Mouse (Mus musculus) C2C12 (cell line): ENCODE measurements around the gene Gnptg. TPM values are rescaled to one million over a fixed set of nuclear protein-coding genes. Genes with fewer than 3 reads are reported as not detected.
"Not testable (repeated sequence)": the region's sequence is repeated elsewhere in the genome, so short reads cannot be mapped to it uniquely, and the experiment has no call there.

ENCODE experiments used
- H3K27me3 ChIP-seq: one replicate; pipeline ENCODE4 v1.6.1; 2011; ENCODE audit not compliant: control insufficient read depth, insufficient read depth, insufficient read length
- H3K36me3 ChIP-seq: one replicate; pipeline ENCODE4 v1.6.1; 2011; ENCODE audit not compliant: control insufficient read depth, insufficient read depth
- H3K4me3 ChIP-seq: one replicate; pipeline ENCODE4 v1.5.1; 2011; ENCODE audit warnings: mild to moderate bottlenecking, control low read depth; ENCODE audit not compliant: poor library complexity, insufficient read depth, severe bottlenecking
- H3K79me2 ChIP-seq: one replicate; pipeline ENCODE4 v1.6.1; 2011; ENCODE audit not compliant: control insufficient read depth, insufficient read depth
- H3K79me3 ChIP-seq: one replicate; pipeline ENCODE4 v1.6.1; 2011; ENCODE audit warnings: low read depth, control low read depth
- H3ac ChIP-seq: one replicate; pipeline ENCODE3; 2011; ENCODE audit warnings: low read depth; ENCODE audit not compliant: control insufficient read depth, insufficient read length
- CEBPB ChIP-seq: IDR thresholded peaks from one replicate; pipeline ENCODE4 v1.6.1; 2011; ENCODE audit warnings: low read depth, mild to moderate bottlenecking, control low read depth, moderate library complexity
- CTCF ChIP-seq: IDR thresholded peaks from one replicate; pipeline ENCODE4 v1.5.1; 2011; ENCODE audit not compliant: control insufficient read depth, insufficient read depth, insufficient read length
- FOSL1 ChIP-seq: IDR thresholded peaks from one replicate; pipeline ENCODE4 v1.8.0; 2011; ENCODE audit warnings: mild to moderate bottlenecking, low read length; ENCODE audit not compliant: poor library complexity, insufficient read depth, severe bottlenecking
- MAX ChIP-seq: IDR thresholded peaks from one replicate; pipeline ENCODE4 v1.6.1; 2011; ENCODE audit warnings: mild to moderate bottlenecking, control low read depth
- MYOD1 ChIP-seq: IDR thresholded peaks from one replicate; pipeline ENCODE4 v1.6.1; 2011; ENCODE audit warnings: low read depth; ENCODE audit not compliant: control insufficient read depth, insufficient read length
- MYOG ChIP-seq: IDR thresholded peaks from one replicate; pipeline ENCODE4 v1.6.1; 2011; ENCODE audit not compliant: control insufficient read depth, insufficient read length; ENCODE audit errors: extremely low read depth
- USF1 ChIP-seq: IDR thresholded peaks from one replicate; pipeline ENCODE4 v1.6.1; 2011; ENCODE audit warnings: low read depth, mild to moderate bottlenecking, control low read depth, moderate library complexity
- polyA plus RNA-seq: library from polyadenylated mRNA; unstranded; fragments of >200 nt; fragmentation: generic; extraction: Trizol; gene quantifications from one replicate; pipeline ENCODE4 v1.2.1, GENCODE M21; 2012; ENCODE audit warnings: missing spikeins

Gnptg gene
- polyA plus RNA-seq, 1 experiment = 22.7 TPM

GRCm38 (mm10) chr17:25230700-25231099 lies 9.2 kb downstream of the Gnptg start:
- TF ChIP-seq MAX (no peak), CTCF (no peak), MYOD1 (no peak), MYOG (no peak), USF1 (no peak), FOSL1 (no peak), CEBPB (no peak)
- Histone ChIP-seq H3ac (no peak overlapping the region), H3K79me2 (no peaks in the 10 kb centered on the region), H3K4me3 (no peak overlapping the region), H3K36me3 (no peaks in the 10 kb centered on the region), H3K79me3 (no peaks in the 10 kb centered on the region), H3K27me3 (no peaks in the 10 kb centered on the region)

DNA sequence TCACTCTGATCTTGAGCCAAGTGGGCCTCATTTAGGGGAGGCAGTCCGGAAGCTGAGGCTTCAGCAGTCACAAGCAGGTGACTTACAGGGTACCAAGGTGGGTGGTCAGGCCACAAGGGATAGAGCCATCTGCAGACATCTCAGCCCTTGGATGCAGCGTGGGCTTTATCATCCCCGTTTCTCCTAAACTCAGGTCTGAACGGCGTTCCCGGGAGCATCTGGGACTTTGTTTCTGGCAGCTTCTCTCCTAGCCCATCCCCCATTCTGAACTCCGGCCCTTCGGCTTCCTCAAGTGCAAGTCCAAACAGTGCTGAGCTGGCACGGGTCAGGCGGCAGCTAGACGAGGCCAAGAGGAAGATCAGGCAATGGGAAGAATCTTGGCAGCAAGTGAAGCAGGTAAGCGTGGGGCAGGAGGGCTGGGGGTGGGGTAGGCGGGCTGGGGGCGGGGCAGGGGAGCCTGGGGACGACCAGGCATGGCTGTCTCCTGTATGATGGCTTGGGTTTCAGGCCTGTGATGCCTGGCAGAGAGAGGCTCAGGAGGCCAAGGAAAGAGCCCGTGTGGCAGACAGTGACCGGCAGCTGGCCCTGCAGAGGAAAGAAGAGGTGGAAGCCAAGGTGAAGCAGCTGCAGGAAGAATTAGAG lies 9.8 kb downstream of the Gnptg start:
- not testable (repeated sequence) for H3K27me3 ChIP-seq, H3K36me3 ChIP-seq, H3K4me3 ChIP-seq, H3ac ChIP-seq, H3K79me3 ChIP-seq, H3K79me2 ChIP-seq

DNA sequence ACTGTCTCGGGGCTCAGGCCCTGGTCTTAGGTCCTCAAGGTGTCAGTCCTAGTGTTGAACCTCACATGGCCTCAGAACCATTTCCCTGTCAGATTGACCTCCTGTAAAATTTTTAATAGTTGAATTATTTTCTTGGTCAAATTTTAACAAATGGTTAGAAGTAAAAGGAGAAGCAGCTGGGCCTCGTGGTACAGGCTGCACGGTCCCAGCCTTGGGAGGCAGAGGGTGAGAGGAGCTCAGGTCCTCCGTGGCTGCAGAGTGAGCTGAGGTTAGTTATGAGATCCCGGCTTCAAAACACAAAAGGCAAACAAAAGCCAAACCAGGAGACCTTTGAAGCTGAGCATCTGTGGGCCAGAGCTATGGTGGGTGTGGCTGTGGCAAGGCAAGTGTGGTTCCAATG lies 11.9 kb downstream of the Gnptg start:
- Histone ChIP-seq H3K79me3 (no peaks in the 10 kb centered on the region), H3K79me2 (no peaks in the 10 kb centered on the region), H3K27me3 (no peaks in the 10 kb centered on the region), H3K36me3 (no peaks in the 10 kb centered on the region), H3ac (no peak overlapping the region), H3K4me3 (no peak overlapping the region)
- no peak for TF ChIP-seq MAX
- TF ChIP-seq MYOD1 = no peak
- no peak for TF ChIP-seq FOSL1
- no peak for TF ChIP-seq CEBPB
- TF ChIP-seq CTCF = no peak
- TF ChIP-seq USF1 = no peak
- TF ChIP-seq MYOG = no peak

DNA sequence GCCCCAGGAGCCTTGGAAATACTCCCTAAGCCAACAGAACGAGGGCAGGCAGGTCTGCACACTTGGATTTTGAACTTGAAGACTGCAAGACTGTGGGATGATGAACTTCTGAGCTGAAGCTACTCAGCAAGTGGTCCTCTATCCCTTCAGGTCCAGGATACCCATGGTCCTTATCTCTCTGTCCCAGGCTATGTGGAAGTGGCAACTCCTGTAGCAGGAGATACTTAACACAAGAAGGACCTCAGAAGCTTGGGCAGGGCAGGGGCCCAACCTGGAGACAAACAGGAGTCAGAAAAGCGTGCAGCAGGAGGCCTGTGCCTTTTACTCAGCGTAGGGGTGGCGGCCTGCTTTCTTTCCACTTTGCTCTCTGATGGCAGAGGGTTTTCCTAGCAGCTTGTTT lies 14.3 kb downstream of the Gnptg start:
- H3K27me3 ChIP-seq = no peaks in the 10 kb centered on the region
- H3K79me2 ChIP-seq = no peaks in the 10 kb centered on the region
- TF ChIP-seq MAX (no peak), CTCF (no peak), CEBPB (no peak)
- H3K4me3 ChIP-seq = no peak overlapping the region
- no peaks in the 10 kb centered on the region for H3K36me3 ChIP-seq
- H3K79me3 ChIP-seq = no peaks in the 10 kb centered on the region
- H3ac ChIP-seq = no peak overlapping the region

- Histone ChIP-seq H3K36me3 (no peaks in the 10 kb centered on the region), H3K79me3 (no peaks in the 10 kb centered on the region)
- TF ChIP-seq CEBPB (no peak), MYOD1 (no peak), MYOG (no peak), MAX (no peak), CTCF (no peak), USF1 (no peak), FOSL1 (no peak)
Measured at GRCm38 (mm10) chr17:25224586-25225222, 15.2 kb downstream of the Gnptg start.

DNA sequence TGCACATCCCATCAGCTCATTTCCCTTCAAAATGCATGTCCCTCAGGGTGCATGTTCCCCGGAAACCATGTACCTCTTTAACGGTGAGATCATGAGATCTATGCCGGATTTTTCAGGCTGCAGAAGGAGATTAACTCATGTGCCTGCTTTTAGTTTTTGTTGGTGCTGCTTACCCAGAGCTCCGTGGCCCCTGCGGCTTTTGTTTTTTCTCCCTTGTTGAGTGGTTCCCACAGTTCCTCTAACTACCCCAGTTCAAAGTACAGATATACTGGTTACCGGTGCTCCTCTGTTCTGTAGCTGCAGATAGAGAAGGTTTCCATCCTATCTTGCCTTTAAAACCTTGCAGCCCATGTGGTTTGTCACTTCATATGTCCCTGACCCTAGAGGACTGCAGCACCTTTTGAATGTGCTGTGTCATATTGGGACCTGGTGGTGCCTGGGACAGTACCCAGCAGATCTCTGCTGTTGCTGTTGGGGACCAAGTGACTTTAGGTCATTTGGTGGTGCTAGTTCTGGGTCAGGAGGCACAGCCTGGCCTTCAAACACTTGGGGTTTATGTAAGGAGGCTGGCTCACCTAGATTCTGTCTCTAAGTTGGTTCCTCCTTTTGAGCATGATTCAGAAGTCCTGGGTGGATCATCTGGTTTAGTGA lies 16.8 kb downstream of the Gnptg start:
- Histone ChIP-seq H3K36me3 (no peaks in the 10 kb centered on the region), H3K4me3 (no peak overlapping the region), H3K79me2 (no peaks in the 10 kb centered on the region), H3ac (no peak overlapping the region), H3K79me3 (no peaks in the 10 kb centered on the region), H3K27me3 (no peaks in the 10 kb centered on the region)
- TF ChIP-seq FOSL1 = no peak
- TF ChIP-seq USF1 = no peak
- TF ChIP-seq MYOD1 = no peak

More at GRCm38 (mm10) chr17:25224586-25225222, 15.2 kb downstream of the Gnptg start:
- no peak overlapping the region for H3K4me3 ChIP-seq
- no peaks in the 10 kb centered on the region for H3K27me3 ChIP-seq
- H3ac ChIP-seq = no peak overlapping the region
- no peaks in the 10 kb centered on the region for H3K79me2 ChIP-seq

DNA sequence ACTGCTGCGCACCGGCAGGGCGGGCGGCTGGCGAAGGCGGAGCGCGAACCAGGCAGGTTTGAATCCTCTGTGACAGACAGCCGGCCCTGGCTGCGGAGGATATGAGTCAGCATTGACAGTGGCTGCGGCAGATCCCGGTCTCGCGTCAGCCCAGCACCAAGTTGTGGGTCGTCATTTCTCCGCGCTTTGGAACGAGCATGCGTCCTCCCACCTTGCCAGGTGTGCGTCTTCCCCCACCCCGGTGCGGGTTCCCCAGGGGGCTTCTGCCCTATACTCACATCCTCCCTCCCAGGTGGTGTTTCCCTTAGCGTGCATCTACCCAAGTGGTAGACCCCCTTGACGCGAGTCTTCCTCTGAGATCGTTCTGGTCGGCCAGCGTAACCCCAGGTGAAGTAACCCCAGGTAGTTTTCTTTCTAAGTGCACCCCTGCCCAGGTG lies 17.4 kb downstream of the Gnptg start:
- not testable (repeated sequence) for H3K36me3 ChIP-seq, H3K79me3 ChIP-seq, H3K79me2 ChIP-seq, H3ac ChIP-seq, H3K4me3 ChIP-seq, H3K27me3 ChIP-seq
